Mouse (Mus musculus) heart, adult 9 months (tissue): ENCODE measurements at regions not wholly inside any gene's neighbourhood (a gene's known extent, or its start where the extent isn't known, plus 50 kb on each side); places are given as distances from the start of the nearest gene placed in this dataset.

Source experiments
- DNase-seq, 2 experiments: peaks; one replicate each; pipeline ENCODE4 v3.0.0; 2022; ENCODE audit warnings: low spot score in 2 of 2

DNA sequence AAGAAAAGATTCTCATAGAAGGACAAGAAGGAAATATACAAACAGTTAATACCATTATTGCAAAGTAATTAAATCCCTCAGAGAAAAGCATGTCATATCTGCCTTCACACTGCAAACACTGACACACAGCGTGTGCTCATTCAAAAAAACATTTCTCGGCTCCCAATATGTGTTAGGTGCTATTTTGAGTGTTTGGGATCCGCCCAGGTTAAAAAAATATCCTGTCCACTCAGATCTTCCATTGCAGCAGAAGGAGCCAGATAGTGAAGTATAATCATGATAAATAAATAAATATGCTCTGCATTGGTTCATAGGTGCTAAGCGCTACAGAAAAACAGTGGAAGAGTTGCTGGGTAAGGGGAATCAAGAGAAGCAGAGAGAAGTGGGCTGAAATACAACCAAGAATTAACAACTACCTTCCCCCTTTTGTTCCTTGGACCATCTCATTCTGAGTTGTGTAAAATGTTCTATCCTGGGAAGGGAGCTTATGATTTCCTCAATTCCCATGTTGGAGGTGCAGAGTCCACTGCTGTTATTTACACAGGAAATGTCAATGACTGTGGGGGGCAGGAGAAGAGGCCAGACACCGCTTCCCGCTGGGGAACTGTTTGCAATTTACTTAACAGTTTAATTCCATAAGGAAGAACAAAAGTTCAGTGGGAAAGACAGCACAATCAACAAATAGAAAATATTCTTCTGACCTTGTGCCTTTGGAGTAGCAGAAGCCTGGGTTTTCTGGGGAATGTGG, 139.9 kb downstream of the Tle1 start:
- peak; percentile 6 to 14 for DNase-seq

DNA sequence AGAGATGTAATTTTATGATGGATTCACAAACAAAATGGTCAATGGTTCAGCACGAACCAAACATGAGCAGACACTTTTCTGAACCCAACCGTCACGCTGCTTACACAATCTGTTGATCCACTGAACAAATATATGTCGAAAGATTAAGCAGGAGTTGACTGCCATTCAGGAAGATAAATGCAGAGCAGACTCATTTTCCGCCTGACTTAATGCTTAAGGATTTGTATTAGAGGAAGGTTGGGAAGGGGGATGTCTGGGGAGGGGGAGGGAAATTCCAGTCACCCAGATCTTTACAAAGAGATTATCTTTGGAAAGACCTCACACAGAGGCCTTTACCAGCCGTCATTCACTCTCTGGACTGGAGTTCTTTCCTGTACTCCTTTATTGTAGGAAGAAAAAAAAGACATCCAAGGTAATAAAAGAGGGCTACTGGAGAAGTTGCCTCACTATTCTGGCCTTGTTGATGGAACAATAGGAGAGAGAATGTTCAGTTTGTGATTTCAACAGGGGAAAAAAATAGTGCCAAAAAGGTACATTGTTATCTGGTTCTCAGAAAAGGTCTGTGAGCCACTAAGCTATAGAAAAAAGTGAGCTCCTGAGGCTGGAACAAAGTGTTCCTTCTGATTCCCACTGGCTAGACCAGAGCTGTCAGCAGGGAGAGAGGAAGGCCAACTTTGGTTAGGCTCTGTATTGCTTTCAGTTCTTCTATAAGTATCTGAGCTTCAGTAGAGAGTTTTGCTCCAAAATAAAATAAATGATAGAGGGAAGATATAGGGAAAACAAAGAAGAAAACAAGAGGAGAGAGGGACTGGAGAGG, 150.9 kb downstream of the Tle1 start:
- no peak for DNase-seq

DNA sequence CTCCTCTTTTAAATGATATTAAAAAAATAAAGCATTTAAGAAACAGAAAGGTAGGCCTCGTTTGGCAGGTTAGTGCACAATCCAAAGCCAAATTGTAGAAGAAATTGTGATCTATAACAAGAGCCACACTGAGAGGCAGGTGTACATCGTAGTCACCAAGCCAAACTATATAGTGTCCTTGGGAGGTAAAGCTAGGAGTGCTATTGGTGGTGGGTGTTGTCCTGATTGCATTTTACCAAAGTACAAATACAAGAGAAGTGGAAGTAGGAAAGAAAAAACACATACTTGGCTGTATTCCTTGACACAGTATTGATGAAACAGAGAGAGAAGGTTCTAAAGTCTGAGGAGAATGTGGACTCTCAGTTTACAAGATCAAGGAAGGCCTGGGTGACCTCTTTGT, 178.6 kb downstream of the Tle1 start:
- no peak for DNase-seq

DNA sequence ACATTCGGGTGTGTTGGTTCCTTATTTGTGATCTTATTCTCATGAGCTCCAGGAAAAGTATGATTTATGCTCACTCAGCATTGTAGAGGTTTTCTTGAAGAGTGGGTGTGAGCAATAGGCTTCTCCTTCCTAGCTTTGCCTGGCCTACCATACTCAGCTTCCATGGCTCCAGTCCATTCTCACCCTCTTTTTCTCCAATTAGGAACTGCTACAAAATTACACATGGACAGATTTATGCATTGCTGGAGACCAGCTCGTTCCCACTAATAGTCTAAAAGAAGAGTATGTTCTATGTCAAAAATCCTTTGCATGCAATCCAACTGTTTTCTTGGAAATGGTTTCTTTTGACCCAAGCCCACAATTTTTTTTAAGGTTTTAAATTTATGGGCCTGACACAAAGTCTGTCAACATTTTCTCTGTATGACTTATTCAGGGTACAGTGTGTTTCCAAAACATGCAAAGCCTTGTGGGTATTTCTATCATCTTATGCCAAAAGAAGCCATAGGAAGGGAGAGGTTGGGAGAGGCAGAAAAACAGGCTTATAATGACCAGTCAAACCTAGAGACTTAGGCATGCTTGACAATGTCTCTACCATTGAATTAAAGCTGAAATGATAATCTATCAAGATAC, 186.4 kb downstream of the Tle1 start:
- DNase-seq: no peak

DNA sequence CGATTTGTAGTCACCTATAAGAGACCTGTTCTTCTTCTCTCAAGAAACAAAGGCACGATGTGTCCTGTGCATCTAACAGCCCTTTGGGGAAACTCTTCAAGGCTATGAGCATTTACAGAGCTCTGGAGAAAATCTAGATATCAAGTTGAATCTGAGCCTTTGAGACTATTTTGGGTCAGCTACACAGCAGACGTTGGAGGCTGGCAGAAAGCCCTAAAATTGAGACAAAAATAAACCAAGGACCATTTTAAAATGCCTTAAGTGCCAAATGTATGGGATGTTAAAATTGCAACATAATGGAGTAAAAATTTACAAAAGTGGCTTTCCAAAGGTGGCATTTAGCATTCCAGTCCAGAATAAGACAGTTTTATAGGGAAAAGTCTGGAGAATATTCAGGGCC, 187.1 kb downstream of the Tle1 start:
- no peak for DNase-seq

DNA sequence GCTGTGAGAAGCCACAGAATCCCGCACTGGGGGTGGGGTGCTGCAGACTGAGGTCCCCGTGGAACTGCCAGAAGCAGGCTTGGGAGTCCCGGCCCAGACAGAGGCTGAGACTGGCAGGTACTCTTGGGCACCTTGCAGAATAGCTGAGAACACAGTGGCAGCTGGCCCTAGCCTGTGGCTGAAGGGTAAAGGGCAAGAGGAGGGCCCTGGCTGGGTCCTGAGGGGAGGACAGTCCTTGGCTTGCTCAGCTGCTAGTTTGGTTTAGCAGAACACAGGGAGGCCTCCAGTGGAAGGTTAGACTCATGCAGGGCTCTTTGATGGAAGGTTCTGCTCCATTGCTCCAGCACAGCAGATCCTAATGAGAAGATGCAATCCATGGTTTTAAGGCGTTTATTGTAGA, 190.4 kb downstream of the Tle1 start:
- no peak for DNase-seq

DNA sequence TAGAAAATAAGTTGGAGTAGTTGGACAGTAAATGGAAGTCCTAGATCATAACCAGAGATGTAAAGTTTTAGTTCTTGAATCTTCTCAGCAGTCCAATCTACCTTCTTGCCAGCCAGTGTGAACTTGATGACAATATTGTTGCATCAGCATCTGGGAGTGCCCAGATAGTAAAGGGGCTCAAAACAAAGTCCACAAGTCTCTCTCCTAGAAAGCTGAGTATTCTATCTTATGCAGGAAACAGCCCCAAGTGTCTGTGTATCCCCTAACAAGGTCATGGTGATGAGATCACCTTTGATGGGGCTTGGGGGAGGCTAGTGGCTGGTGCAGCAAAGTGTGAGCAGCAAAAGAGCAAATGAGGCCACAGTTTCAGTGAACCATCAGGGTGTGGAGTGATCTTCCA, 194.8 kb downstream of the Tle1 start:
- no peak for DNase-seq

DNA sequence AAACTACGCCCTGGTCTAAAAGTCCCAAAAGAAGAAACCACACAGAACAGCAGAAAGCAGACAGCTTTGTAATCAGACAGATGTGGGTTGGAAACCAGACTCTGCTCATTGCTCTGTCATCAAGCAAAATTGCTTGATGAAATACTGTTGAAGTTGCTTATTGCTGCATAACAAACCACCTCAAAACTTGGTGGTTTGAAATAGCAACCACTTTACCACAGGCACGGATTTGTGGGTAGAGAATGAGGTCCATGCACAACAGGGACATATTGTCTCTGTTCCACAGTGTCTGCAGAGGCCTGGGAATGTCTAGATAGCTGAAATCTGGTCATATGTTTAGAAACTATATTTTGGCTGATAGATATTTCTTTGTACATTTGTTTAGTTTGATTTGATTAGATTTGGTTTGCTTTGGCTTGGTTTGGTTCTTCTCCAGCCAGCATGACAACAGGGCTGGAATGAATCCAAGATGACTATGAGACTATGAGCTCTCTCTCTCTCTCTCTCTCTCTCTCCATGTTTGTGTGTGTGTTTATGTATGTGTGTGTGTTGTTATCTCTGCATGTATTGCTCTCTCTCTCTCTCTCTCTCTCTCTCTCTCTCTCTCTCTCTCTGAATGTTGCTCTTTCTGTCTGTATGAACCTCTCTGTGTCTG, 199.4 kb downstream of the Tle1 start:
- DNase-seq: no peak

DNA sequence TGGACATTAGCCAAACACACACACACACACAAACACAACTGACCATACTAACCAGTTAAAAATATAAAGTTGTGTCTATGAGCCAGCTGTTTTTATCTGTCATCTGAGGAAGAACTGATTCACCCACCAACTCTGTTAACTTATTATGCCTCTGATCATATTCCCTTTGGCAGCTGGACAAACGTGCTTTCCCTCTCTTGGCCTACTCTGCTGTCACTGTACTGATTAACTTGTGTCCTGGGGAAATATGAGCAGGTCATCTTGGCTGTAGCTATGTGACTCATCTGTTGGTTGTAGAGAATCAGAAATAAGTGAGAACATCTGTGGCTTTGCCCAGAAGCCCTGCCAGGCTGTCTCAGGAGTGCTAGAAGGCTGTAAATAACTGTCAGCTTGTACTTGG, 210.9 kb upstream of the Gm11232 start:
- DNase-seq: peak; percentile 7 to 9

DNA sequence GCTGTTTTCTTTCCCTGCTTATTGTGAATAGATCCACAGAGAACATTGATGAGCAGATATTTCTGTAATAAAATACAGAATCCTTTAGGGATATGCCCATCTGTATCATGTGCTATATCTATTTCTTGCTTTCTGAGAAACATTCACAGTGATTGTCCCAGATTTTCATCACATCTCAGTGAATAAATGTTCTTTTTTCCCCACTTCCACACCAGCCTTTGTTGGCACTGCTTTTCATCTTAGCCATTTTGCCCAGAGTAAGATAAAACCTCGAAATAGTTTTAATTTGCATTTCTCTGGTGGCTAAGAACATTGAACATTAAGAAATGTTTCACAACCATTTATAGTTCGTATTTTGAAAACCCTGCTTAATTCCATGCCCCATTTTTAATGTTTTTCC, 195.7 kb upstream of the Gm11232 start:
- DNase-seq: no peak

DNA sequence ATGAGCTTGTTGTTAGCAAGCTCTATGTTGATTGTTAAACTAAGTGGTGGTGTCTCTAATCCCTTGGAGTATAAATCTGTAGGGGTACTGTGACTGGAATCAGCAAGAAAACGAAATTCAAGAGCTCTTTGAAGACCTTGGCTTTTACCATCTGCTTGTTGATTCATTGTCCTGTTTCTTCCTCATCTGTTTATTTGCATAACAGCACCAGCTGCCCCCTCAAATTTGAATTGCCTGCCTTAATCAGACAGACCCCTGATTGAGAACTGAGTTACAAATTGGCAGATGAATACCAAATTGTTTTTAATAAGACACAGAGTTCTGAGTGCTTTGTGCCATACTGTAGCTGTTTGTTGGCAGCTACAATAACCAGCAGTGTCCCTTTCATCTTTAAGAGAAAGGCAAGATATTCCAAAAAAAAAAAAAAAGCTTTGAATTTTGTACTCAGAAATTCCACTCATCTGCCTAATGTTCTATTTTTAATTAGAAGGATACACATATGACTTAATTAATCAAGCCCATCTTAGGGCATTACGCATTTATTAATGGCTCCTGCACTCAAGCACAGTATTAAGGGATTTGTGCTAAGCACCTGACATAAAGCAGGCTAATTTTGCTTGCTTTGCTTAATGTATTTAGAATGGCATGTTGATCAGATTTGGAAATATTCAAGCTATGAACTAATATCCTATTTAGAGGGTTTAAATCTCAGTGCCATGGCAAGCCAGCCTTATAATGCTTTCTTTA, 175.6 kb upstream of the Gm11232 start:
- DNase-seq: no peak

DNA sequence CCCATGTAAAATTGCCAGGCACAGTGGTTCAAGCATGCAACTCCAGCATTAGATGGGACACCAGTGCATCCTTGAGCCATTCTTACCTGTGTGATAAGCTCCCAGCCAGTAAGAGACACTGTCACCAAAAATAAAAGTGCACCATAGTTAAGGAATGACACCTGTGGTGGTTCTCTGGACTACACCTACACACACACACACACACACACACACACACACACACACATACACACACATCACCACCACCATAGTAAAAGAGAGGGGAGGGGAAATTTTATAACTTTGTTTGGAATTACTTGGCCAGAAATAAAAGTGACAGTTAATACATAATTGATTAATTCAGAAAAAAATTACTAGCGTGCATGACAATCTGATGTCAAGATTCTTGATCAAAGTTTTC, 175.1 kb upstream of the Gm11232 start:
- no peak for DNase-seq

DNA sequence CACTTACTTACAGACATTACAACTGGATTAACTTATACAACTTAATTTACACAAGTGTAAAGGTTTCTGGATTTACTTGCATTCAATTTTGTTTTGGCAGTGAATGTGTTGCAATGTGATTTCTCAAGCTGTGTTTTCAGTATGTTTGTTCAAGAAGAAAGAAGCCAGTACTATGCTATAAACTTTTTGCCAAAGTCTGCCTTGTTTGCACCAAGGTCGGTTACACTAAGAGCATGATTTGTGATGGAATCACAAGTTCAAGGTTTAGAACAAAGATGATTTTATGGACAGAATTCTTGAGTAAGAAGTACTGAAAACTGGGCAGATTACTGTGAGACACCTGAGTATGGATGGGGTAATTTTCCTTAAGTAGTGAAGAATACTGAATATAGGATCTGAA, 153.8 kb upstream of the Gm11232 start:
- no peak for DNase-seq

DNA sequence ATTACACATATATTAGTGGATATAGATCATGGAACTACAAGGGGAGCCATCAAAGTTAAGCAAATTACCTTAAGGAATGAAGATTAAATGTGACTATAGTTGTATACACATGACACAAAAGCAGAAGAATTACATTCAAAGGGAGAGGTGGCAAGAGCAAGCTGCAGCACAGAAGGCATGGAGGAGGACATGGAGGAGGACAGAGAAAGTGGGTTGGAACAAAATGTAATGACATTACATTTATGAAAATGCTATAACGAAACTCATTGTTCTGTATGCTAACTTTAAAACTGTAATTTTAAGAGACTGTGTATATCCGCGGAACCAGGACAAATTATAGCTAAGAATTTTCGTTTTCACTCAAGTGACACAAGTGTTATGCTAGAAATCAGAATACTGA, 117.9 kb upstream of the Gm11232 start:
- DNase-seq: no peak

DNA sequence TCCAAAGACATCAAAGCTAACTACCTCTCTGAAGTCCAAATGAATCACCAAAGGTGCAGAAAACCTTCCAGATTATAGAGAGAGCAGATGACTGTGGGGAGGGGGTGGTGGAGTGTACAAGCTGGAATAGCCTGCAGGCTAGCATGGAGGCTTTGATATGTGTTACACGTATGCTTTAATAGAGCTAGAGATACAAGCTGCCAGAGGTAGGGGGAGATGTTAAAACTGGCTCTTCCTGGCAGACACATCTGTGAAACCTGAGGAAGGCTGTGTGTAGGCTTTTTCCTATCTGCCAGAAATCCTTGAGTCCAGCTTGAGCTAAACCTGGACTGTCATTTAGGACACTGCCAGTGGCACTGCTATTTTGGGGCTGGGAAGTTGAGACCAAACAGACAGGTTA, 109.2 kb upstream of the Gm11232 start:
- no peak for DNase-seq

DNA sequence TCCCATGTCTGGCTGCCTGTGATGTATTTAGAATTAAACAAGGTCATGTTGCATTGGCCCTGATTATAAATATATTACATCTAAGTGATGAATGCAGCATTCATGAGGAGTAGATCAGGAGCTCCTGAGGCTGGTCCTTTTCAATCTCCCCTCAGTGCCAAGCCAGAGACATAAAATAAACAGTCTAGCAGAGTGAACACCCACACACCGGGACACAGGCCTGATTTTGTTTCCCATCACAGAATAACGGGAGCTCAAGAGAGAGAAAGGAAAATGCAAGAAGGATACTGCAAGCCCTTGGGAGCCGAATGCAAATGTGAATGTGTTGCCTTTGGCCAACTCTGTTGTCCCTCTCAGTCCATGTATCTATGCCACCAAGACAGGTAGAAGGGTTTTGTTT, 84.1 kb upstream of the Gm11232 start:
- DNase-seq: no peak

DNA sequence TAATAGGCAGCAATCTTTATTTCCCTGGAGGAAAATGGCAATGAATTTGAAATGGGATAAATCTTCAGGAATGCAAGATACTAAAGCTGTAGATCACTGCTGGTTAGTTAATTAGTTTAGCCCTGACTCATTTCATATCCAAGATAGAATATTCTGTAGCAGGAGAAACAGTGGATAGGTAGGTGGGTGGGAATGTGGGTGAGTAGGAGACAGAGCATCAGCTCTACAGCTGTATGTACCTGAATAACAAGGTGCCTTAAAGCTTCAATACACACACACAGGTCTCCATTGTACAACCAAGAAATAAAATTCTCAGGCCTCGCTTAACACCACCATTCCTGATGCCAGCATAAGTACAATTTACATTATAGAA, 83.0 kb upstream of the Gm11232 start:
- DNase-seq: no peak

DNA sequence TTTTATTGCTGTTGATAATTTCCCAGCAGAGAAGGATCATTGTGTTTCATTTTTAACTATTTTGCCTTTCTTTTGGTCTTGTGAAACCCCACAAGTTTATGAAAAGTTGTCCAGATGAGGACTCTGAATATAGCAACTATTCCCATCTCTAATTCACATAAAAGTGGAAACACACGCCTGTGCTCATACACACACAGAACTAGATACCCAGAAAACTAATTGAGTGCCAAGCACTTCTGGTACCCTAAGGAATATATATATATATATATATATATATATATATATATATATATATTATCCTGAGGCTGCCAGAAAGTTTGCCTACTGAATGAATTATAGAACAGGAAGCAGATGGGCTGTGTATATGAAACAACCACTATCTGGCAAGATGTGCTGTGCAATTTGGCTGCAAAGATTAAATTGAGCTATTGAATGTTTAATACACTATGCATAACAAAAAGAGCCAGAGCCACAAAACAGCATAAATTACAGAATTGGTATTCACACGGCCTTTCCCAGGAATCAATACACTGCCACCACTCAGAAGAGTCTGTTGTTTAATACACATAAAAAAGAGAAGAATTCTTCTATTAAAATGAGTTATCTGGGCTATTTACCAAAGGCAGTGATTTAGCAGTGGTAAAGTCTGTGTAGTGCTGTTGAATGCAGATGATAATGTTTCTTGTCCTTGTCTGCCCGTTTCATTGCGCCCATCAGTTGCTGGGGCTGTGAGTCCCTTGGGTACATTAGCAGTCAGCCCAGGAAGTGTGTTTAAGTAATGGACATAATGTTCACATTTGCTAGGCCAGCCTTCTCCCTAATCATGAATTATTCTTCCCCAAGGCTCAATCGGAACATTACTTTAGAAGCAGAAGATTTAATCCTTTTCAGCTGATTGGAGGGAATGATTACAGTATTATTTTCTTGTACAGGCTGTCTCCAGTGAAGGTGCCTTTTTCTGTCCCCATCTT, 82.3 kb upstream of the Gm11232 start:
- no peak for DNase-seq

DNA sequence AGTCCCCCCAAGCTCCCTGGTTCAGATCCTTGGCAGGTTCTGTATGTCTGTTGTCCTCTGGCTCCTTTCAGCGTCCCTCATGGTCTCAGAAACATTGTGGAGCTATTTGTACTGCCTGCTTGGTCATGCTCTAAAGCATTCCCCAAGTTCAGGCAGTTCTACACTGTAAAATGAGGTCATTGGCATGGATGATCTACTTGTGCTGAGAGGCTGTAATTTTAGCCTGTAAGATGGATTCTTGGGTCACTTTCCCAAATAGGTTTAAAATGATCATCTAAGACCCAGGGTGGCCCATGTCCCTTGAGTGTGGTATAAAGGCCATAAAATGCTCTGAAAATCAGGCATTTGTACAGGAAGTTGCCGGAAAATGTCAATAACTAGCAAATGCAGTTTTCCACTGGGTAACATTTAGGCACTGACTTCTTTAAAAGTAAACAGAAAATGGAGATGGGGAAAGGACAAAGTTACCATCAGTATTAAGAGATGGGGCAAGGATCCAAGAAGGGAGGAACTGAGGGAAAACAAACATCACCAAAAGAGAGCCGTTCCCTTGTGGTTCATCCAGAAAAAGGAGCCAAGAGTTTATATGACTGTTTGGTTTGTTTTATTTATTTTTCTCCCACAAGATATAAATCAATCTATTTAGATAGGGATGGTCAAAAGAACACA, 81.5 kb upstream of the Gm11232 start:
- peak; percentile 27 to 36 for DNase-seq

DNA sequence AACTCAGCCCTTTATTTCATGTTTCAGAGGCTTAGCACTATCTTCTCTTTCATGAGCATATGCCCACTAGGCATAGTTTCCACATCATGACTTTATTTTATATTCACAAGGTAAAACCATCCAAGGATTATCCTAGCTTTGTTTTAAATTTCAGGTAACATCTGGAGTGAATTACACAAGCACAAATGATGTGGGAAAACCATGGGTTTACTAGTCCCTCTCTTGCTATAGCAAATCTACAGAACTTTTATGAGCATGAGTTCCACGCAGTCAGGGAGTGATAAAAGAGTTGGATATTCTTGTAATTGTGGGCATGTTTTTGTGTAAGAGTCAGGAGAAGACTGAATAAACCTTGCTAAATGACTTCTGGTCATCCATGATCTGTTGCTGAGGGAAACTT, 78.0 kb upstream of the Gm11232 start:
- no peak for DNase-seq
